Mouse (Mus musculus) heart, embryonic 13.5 days (tissue): ENCODE data around the gene Zw10. TPM values are rescaled to one million over a fixed set of nuclear protein-coding genes. Genes with fewer than 3 reads are reported as not detected.
A peak's percentile ranks its signal among the peaks of the same experiment; 100 is the strongest.

Source experiments
- ATAC-seq: fragments of 200-750 bp; cut with Nextera tagmentation; 2 replicates; pipeline ENCODE4 v1.8.0; 2017; ENCODE audit warnings: moderate TSS enrichment; ENCODE audit not compliant: insufficient number of reproducible peaks, low FRiP score, low TSS enrichment; ENCODE audit errors: extremely low read depth
- H3K27ac ChIP-seq: fragments of 300-500 bp; sonication (generic); replicated peaks from 2 replicates; pipeline ENCODE4 v1.5.1; 2015; ENCODE audit warnings: moderate library complexity, mild to moderate bottlenecking, inconsistent platforms
- H3K27me3 ChIP-seq: fragments of 300-500 bp; sonication (generic); replicated peaks from 2 replicates; pipeline ENCODE4 v1.6.1; 2015; ENCODE audit warnings: mild to moderate bottlenecking, inconsistent platforms
- H3K36me3 ChIP-seq: fragments of 300-500 bp; sonication (generic); 2 replicates; pipeline ENCODE4 v1.6.1; 2015; ENCODE audit warnings: mild to moderate bottlenecking, inconsistent platforms
- H3K4me1 ChIP-seq: fragments of 300-500 bp; sonication (generic); 2 replicates; pipeline ENCODE4 v1.6.1; 2015; ENCODE audit warnings: inconsistent platforms
- H3K4me2 ChIP-seq: fragments of 300-500 bp; sonication (generic); 2 replicates; pipeline ENCODE4 v1.6.1; 2015; ENCODE audit warnings: inconsistent platforms, mild to moderate bottlenecking, moderate library complexity
- H3K4me3 ChIP-seq: fragments of 300-500 bp; sonication (generic); 2 replicates; pipeline ENCODE4 v1.5.1; 2015; ENCODE audit warnings: moderate library complexity, mild to moderate bottlenecking, inconsistent platforms
- H3K9ac ChIP-seq: fragments of 300-500 bp; sonication (generic); 2 replicates; pipeline ENCODE4 v1.6.1; 2015; ENCODE audit warnings: inconsistent platforms, mild to moderate bottlenecking, moderate library complexity
- H3K9me3 ChIP-seq: fragments of 300-500 bp; sonication (generic); 2 replicates; pipeline ENCODE4 v1.6.1; 2016; ENCODE audit warnings: inconsistent platforms
- whole genome bisulfite sequencing: fragments of 180-500 bp; shearing (Covaris S2); methylation state at CpG from one replicate; pipeline ENCODE4 v1.1.7; 2015; ENCODE audit warnings: mixed read lengths; 5-methylcytosine and 5-hydroxymethylcytosine counted together
- polyA plus RNA-seq: library from polyadenylated mRNA; unstranded; fragments of >200 nt; fragmentation: Nextera tagmentation; extraction: Ambion mirVana; gene quantifications from 2 replicates; pipeline ENCODE4 v1.2.1, GENCODE M21; 2015

Gene Zw10
- polyA plus RNA-seq, 1 experiment from 2014 or later, result 22.6 TPM

GRCm38 (mm10) chr9:49087317-49087716 lies 31.9 kb downstream of the Zw10 start:
- no peaks in the 10 kb centered on the region for H3K4me1 ChIP-seq
- H3K36me3 ChIP-seq, result peaks cover 3% of the 10 kb centered on the region; the same call in 1 of the 2 replicates
- no peak overlapping the region for H3K4me2 ChIP-seq
- no peaks in the 10 kb centered on the region for H3K27me3 ChIP-seq
- WGBS, result 69% methylated on average over 11 of the region's 11 CpGs
- no peak overlapping the region for H3K27ac ChIP-seq
- no peaks in the 10 kb centered on the region for H3K9me3 ChIP-seq
- no peak overlapping the region for H3K9ac ChIP-seq
- ATAC-seq, result no peak
- H3K4me3 ChIP-seq, result no peak overlapping the region

GRCm38 (mm10) chr9:49098871-49099270 lies 43.5 kb downstream of the Zw10 start:
- H3K4me3 ChIP-seq, result no peak overlapping the region
- H3K9ac ChIP-seq, result no peak overlapping the region
- WGBS, result 77% methylated on average over 3 of the region's 3 CpGs
- no peaks in the 10 kb centered on the region for H3K36me3 ChIP-seq
- no peak for ATAC-seq
- no peaks in the 10 kb centered on the region for H3K9me3 ChIP-seq
- no peaks in the 10 kb centered on the region for H3K27me3 ChIP-seq
- H3K4me2 ChIP-seq, result no peak overlapping the region
- H3K4me1 ChIP-seq, result peaks cover 11% of the 10 kb centered on the region
- no peak overlapping the region for H3K27ac ChIP-seq

DNA sequence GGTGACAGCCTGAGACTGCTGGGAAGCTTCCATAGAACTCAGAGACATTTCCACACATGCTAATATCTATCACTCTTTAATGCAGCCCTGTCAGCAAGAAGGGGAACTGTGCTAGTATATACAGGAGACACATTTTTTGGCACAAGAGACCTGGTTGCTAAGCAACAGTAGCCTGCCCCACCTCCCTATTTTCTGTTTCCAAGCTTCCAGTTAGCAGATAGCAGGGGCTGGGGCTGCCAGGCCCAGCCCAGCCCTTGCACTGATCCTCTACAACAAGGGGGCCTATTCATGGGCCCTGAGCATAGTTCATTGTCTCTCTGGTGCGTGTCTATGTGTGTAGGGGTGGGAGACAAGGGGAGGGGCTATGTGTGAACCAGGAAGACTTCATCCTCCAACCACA lies 46.9 kb downstream of the Zw10 start:
- no peak for ATAC-seq
- Histone ChIP-seq H3K4me3 (no peak overlapping the region), H3K4me2 (no peak overlapping the region), H3K27me3 (no peaks in the 10 kb centered on the region), H3K27ac (no peak overlapping the region), H3K9me3 (no peaks in the 10 kb centered on the region), H3K9ac (no peak overlapping the region), H3K4me1 (peaks cover 16% of the 10 kb centered on the region), H3K36me3 (no peaks in the 10 kb centered on the region)
- 30% methylated on average over 1 of the region's 1 CpGs for WGBS

GRCm38 (mm10) chr9:49109101-49109500 lies 53.7 kb downstream of the Zw10 start:
- H3K4me2 ChIP-seq, result no peak overlapping the region
- H3K27me3 ChIP-seq, result 0 out of 2 replicates have a peak, but pooled peaks cover 3% of the 10 kb centered on the region
- ATAC-seq, result no peak
- no peak overlapping the region for H3K4me3 ChIP-seq
- no peak overlapping the region for H3K9ac ChIP-seq
- H3K4me1 ChIP-seq, result peaks cover 19% of the 10 kb centered on the region
- WGBS, result 59% methylated on average over 7 of the region's 7 CpGs
- no peaks in the 10 kb centered on the region for H3K36me3 ChIP-seq
- no peaks in the 10 kb centered on the region for H3K9me3 ChIP-seq
- H3K27ac ChIP-seq, result no peak overlapping the region

DNA sequence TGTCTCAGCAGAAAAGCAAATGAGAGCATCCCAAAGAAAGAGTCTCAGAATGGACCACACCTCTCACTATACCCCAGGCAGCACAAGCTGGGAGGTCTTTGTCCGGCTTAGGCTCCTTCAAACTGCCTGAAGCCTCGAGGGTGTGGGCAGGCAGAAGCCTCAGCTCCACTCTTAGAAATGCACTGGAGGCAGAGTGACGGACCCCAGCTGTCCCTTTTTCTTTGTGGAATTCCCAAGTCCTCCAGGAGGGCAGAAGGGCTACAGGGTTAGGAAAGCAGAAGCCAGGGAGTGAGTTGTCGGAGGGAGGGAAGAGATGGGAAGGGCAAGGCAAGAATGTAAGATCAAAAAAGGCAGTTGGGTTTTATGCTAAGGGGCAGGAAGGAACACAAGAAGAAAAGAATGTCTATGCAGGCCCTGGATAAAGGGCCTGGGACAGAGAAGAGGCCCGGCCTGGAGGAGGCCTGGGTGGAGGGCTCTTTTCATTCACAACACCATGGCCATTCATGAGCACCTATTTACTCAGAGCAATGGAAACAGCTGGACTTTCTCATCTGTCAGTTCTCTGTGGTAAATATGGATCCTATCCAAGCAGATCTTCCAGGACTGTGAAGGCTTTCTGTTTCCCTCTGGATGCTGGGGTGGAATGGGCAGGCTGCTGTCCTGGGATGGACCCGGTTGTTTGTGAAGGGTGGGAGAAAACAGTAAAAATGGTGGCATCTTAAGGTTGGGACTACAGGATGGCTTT lies 55.2 kb downstream of the Zw10 start:
- ATAC-seq, result no peak
- WGBS, result 50% methylated on average over 6 of the region's 6 CpGs
- Histone ChIP-seq H3K27ac (0 out of 2 replicates have a peak overlapping the region, but pooled peaks have one; percentile 20), H3K4me1 (peaks cover 19% of the 10 kb centered on the region), H3K4me3 (no peak overlapping the region), H3K9me3 (no peaks in the 10 kb centered on the region), H3K4me2 (no peak overlapping the region), H3K27me3 (0 out of 2 replicates have a peak, but pooled peaks cover 7% of the 10 kb centered on the region), H3K9ac (no peak overlapping the region), H3K36me3 (no peaks in the 10 kb centered on the region)

DNA sequence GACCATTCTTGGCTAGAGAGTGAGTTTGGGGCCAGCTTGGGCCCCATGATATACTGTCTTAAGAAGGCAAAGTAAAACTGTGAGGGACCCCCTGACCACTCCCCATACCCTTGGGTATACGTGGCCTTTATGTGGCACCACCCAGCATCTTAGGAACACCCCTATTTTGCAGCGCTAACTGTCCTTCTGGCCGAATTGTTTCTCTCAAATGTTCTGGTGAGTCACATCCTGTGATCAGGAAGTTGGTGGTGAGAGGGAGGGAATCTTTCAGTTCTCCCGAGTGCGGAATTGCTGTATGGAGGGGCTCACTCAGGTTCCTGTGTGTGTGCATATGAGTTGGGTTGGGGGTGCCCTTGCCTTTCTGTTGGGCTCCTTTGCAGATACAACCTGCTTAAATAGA lies 55.9 kb downstream of the Zw10 start:
- H3K4me1 ChIP-seq, result peaks cover 16% of the 10 kb centered on the region
- H3K9me3 ChIP-seq, result no peaks in the 10 kb centered on the region
- no peak overlapping the region for H3K4me2 ChIP-seq
- no peak for ATAC-seq
- no peak overlapping the region for H3K27ac ChIP-seq
- no peak overlapping the region for H3K9ac ChIP-seq
- H3K4me3 ChIP-seq, result no peak overlapping the region
- 0 out of 2 replicates have a peak, but pooled peaks cover 8% of the 10 kb centered on the region for H3K27me3 ChIP-seq
- WGBS, result 73% methylated on average over 5 of the region's 5 CpGs
- no peaks in the 10 kb centered on the region for H3K36me3 ChIP-seq

GRCm38 (mm10) chr9:49118271-49118825 lies 62.9 kb downstream of the Zw10 start:
- H3K9me3 ChIP-seq, result no peaks in the 10 kb centered on the region

DNA sequence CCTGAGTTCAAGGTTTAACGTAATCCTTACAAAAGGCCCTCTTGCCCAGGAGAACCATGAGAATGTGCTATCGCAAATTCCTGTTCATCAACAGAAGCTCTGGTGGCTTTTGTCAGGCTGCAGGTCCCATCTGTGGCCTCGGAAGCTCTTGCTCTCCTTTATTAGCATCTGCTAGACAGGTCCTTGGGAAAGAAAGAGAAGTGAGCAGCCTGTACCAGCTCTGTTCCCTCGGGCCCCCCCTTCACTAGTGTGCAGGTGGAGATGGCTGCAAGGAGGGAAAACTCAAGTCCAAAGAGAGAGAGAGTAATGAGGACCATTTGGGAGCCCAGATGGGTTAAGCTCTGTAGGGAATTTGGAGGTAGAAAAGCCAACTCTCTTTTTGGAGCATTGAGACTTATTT lies 64.3 kb downstream of the Zw10 start:
- Histone ChIP-seq H3K9me3 (no peaks in the 10 kb centered on the region), H3K4me2 (no peak overlapping the region), H3K4me3 (no peak overlapping the region), H3K4me1 (no peaks in the 10 kb centered on the region), H3K9ac (no peak overlapping the region), H3K27me3 (peaks cover 5% of the 10 kb centered on the region; the same call in 1 of the 2 replicates), H3K36me3 (no peaks in the 10 kb centered on the region), H3K27ac (no peak overlapping the region)
- WGBS, result 72% methylated on average over 4 of the region's 4 CpGs
- no peak for ATAC-seq

More at GRCm38 (mm10) chr9:49118271-49118825, 62.9 kb downstream of the Zw10 start:
- no peaks in the 10 kb centered on the region for H3K4me1 ChIP-seq
- H3K4me2 ChIP-seq, result no peak overlapping the region
- H3K36me3 ChIP-seq, result no peaks in the 10 kb centered on the region
- peaks cover 5% of the 10 kb centered on the region; the same call in 1 of the 2 replicates for H3K27me3 ChIP-seq
- ATAC-seq, result no peak
- H3K4me3 ChIP-seq, result no peak overlapping the region
- 39% methylated on average over 3 of the region's 3 CpGs for WGBS
- H3K9ac ChIP-seq, result no peak overlapping the region
- no peak overlapping the region for H3K27ac ChIP-seq

GRCm38 (mm10) chr9:49125706-49126105 lies 70.3 kb downstream of the Zw10 start:
- Histone ChIP-seq H3K9ac (no peak overlapping the region), H3K4me3 (no peak overlapping the region), H3K4me1 (no peaks in the 10 kb centered on the region), H3K27me3 (peaks cover 5% of the 10 kb centered on the region; the same call in 1 of the 2 replicates), H3K27ac (no peak overlapping the region), H3K4me2 (no peak overlapping the region), H3K9me3 (no peaks in the 10 kb centered on the region), H3K36me3 (no peaks in the 10 kb centered on the region)
- WGBS, result 68% methylated on average over 7 of the region's 7 CpGs
- no peak for ATAC-seq

Other genes with a start within 250 kb of the Zw10 start
- gene Zbtb16, start 219.4 kb upstream of the Zw10 start, polyA plus RNA-seq, result 1.1 TPM in 2 replicates
- 0.69 and 0.84 TPM in 2 replicates for gene Htr3a, start 144.5 kb upstream of the Zw10 start, polyA plus RNA-seq
- gene Htr3b, start 90.6 kb upstream of the Zw10 start, polyA plus RNA-seq, result 0.12 TPM in 1 of 2 replicates, not detected in the other
- gene Usp28, start 70.2 kb upstream of the Zw10 start, polyA plus RNA-seq, result 89.2 and 97.2 TPM in 2 replicates
- 0.17 TPM in 1 of 2 replicates, not detected in the other for gene Tmprss5, start 25.6 kb downstream of the Zw10 start, polyA plus RNA-seq
- not detected in 2 replicates for gene Gm4894, start 194.9 kb downstream of the Zw10 start, polyA plus RNA-seq